Mouse (Mus musculus) adrenal gland, postnatal 36 days (tissue): ENCODE data around the gene Gabbr2. TPM values are rescaled to one million over a fixed set of nuclear protein-coding genes. Genes with fewer than 3 reads are reported as not detected.
A peak's percentile ranks its signal among the peaks of the same experiment; 100 is the strongest.

Experiments used
- DNase-seq, 2 experiments: peaks; one replicate each; pipeline ENCODE4 v3.0.0; 2021; ENCODE audit warnings: mixed read lengths in 1 of 2
- total RNA-seq, 2 experiments: library from RNA; stranded (reverse); gene quantifications; 2 replicates each; pipeline ENCODE4 v1.2.3; 2021

Gabbr2 gene
- total RNA-seq, 2 experiments from 2014 or later, result 0.20 TPM; not detected in 1

DNA sequence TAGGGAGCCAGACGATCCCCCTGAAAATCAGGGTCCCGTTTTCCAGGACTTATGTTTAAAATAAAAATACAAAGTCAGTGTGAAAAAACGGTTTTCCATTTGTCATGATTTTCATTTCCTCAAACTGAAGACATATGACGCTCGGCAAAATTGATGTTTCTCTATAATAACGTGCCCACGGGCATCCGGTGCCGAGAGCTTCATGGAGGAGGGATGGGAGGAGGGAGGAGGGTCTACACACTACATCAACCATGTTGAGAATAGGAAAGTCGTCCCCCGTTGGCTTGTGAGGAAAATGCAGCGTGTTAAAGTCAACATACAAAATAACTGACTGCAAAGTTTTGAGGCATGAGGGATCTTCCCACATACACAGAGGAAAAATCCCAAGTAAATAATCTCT, 75.7 kb downstream of the Gabbr2 start:
- DNase-seq, result no peak

DNA sequence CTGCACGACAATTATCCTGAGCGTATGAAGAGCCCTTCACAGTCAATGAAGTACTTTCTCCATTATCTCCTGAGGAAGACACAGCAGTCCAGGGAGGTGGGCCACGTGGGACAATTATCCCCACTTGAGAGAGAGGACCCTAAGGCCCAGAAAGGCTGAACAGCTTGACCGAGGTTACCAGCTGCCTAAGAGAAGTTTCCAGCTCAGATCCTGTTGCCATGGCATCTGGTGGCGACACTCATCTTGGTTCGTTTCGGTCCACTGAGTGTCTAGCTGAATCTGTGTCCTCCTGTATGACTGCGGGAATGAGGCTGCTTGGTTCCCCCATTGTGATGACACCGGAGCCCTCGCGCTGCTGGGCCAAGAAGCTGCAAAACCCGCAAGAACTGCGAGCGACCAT, 76.2 kb downstream of the Gabbr2 start:
- no peak for DNase-seq

DNA sequence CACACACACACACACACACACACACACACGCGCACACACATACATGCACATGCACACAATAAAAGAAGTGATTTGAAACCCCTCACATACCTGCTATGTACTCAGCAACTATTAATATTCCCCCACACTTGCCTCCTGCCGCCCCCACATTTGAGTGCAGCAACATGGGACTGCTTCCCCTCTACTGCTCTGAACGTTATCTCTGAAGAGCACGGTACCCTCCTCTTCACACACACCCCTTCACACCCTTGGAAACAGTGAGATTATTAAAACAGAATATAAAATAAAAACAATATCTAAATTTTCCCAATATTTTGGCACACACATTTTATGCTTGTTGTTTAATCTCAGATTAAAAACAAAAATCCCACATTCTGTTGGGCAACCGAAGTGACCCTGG, 77.1 kb downstream of the Gabbr2 start:
- DNase-seq, result no peak

DNA sequence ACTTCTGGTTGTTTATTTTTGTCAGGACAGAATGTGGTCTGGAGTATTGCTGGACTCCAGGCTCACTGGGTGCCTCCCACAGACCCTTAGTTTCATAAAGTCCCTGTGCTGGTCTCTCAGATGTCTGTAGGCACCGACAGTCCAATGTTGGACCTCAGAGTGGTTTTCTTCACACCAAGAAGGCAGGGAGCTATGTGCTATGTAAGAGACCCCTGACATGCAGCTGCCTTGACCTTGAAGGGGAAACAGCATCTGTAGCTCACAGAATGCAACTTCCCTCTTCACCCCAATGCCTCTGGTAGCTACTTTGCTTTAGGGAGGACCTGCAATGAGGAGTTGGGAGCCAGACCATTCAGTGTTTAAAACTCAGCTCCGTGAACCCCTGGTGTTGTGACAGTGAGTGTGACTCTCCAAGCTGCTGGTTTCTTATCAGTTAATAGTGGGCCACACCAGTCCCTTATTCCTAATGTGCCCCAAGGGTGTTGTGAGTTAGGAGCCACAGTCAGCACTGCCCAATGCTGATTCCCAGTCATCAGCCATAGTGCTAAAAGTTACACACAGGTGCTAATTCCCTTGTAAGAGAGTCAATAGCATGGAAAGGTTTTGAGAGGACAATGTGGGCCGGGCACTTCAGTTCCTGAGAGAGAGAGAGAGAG, 85.5 kb downstream of the Gabbr2 start:
- DNase-seq, result no peak

DNA sequence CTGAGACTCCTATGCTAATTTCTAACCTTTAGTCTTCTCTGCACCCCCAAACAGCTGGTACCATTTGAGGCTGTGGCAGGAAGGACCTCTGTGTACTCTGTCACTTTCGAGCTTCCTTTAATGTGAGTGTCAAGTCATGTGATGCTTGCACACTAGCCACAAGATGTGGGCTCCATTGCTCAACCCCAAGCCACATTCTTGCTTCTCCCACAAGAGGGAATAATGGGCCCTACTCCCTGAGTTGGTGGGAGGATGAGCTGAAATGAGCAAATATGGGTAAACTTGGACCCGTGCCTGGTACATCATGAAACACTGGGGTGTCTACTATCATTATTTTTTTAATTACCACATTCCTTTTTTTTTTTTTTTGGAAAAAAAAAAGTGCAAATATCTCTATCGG, 86.5 kb downstream of the Gabbr2 start:
- DNase-seq, result no peak

DNA sequence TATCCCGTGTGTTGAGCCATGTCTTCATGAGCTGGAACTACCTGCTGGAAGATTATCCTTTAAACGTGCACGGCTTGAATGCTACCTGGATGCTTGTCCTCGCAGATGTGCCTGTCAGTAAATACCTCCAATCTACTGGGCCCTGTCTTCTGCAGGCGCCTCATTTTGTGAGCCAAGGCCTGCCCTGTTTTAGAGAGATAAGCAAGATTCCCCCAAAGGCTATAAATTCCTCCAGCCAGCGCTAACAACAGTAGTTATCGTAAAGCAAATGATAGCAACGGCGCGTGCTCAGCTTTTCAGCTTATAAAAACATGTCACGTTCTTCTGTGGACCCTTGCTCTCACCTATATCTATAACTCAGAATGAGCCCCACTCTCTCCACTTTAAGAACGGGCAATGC, 87.5 kb downstream of the Gabbr2 start:
- no peak for DNase-seq

DNA sequence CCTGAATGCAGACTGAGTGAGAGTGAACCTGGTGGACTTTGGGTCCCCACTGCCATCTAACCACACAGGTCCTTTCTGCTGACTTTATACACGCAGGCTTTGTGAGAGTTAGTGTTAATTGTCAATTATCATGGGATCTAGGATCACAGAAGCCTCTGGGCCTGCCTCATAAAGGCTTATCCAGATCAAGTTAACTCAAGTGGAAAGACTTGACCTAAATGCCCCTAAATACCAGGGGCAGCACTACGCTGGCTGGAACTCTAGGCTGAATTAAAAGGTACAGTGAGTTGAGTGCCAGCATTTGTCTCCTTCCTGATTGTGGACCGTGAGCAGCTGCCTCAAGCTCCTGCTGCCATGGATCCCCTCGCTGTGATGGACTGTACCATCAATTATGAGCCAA, 93.1 kb downstream of the Gabbr2 start:
- DNase-seq, result no peak

DNA sequence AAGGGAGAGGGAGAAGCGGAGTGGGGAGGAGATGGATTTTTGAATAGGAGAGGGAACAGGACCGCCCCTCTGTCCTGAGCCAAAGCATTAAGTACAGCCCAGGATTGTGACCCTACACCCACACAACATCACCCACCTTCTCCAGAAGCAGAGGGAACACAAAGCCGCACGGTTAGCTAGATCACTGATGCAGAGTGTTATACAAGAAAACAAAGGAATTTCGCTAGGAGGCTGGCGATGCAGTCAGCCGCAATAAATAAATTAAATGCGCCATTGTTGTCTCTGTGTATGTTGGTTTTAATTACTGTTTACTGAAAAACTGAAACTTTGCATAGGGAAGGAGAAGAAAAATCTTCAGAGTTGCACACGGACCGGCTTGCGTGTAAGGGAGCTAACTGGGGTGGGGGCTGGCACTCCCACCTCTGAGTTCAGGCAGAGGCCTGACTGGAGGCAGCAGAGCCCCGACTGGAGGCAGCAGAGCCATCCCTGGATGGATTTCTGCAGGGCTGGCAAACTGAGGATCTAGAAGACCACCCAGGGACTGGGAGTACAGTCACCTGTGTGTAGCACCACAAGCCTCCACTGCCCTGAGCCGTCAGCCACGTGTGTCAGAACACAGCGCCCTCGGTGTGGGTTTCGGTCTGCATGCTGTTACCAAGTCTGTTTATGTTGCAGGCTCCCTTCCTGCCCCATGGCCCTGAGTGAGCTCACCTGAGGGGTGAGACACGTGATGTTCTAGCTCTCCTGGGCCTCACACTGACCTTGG, 93.9 kb downstream of the Gabbr2 start:
- no peak for DNase-seq

DNA sequence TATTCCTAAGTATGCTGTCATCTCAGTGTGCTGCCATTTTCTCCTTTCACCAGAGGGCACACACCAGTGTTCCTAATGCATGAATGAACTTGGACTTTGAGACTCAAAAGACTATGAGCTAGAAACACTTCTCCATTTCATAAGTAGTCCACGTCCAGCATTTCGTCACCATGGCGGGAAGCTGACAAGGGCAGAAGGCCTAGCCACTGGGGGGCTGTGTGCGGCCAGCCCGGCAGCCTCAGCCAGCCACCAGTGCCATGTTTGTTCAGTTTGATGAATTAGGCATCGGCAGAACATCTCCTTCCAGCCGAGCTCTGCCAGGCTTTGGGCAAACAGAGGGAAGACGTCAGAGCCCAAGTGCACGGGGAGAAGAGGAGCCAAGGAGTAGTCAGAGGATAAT, 97.5 kb downstream of the Gabbr2 start:
- DNase-seq, result no peak

DNA sequence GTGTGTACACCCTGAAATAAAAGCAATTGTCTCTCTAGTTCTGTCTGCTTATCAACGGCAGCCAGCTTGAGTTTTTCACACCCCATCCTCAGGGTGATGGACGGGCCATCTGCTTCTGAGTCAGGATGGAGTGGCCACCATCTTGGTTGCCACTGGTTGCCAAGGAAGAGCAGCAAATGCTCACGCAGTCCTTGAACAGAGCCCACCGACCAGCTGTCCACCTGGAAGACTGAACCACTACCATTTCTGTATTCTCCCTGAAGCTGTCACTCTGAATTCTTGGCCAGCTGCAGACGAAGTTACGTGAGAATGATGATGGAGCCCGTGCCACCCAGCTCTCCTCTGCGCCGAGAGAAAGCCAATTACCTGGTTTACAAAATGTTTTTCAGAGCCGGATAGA, 102.5 kb downstream of the Gabbr2 start:
- no peak for DNase-seq

DNA sequence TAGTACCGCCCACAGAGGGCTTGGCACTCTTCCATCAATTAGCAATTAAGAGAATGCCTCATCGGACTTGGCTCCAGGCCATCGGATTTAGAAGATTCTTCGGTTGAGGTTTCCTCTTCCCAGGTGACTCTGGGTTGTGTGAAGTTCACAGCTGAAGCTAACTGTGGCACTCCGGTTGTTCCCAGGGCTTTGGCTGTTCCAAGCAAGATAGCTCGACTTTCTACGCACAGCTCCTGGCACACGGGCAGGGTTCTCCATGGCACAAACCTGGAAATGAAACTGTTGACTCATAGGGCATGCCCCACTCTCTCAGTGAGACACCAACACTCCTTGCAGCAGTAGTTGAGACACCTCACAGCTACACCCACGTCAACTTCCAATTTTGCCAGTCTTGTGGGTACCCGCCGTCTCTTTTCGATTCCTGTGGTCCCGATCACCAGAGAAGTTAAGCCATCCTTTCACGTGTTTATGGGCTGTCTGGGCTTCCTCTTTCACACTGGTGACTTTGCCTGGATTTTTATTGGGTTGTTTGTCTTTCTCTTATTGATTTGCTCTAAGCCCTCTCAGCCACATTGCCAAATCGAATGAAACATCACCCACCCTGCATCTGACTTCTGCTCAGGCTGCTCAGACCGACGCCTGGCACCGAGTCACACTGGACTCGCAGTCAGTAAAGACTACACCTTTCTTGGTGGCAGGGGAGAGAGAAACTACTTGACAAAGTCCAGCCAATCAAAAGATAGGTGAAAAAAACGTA, 105.9 kb downstream of the Gabbr2 start:
- peak in 1 of 2 experiments; percentile 29 for DNase-seq

DNA sequence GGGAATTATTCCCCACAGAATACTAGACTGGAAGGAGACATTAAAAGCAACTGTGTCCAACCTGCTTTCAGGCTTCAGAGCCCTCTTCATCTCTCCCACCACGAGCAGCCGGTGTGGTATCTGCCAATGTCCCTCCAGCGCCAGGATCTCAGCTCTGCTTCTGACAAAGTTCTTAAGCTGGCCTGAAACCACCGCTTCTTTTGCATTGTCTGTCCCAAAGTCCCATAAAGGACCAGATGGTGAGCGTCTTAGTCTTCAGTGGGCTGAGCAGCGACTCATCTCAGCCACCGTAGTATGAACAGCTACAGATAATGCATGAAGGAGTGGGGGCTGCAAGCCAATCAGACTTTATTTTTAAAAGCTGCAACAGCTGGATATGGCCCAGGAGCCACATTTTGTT, 107.5 kb downstream of the Gabbr2 start:
- DNase-seq, result no peak

DNA sequence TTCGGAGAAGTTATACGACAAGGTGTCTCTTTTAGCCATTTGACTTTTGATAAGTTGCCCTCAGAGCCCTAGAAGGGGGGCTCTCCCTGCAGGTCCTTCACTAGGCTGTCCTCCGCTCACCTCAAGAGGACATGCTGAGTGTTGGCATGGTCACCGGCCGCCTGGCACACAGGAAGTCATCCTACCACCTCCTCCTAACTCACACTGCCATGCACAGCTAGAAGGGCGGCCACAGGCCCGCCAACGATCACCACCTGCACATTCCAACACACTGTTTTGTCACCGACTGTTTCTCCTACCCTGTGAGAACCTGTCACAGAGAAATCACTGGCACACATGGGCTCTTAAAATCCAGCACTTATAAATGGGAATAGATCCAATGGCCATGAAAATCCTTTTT, 108.1 kb downstream of the Gabbr2 start:
- no peak for DNase-seq

DNA sequence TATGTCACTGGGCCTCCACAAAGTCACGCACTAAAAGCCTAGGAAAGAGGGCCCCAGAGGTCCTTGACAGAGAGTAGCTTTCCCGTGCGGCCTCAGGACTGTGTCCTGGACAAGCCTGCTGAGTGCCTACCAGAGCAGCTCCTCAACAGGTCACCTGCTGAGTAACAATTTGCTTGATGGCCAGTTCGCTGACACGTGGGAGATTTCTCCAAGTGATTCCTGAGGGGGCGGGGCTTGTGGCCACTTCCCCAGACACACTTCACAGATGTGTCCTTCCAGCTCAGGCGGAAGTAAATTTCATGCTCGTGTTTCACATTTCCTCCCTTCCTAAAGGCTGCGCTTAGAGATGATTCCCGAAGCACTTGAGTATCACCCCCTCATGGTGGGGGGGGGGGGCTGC, 108.6 kb downstream of the Gabbr2 start:
- no peak for DNase-seq

DNA sequence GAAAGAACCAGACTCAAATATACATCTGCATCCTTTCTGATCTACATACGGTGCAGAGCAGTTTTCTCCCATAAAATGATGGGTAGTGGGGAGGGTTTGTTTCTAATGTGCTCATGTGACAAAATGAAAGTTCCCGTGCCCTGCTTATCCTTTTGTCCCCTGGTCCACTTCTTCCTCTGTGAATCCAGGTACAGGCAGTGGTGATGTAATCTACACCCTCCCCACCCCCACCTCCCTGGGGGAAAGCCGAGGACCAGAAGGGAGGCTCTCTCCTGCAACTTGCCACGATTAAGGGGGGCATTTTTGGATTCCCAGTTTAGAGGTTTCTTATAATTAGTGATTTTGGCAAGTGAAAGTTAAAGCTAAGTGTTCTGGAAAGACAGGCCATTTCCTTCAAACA, 110.4 kb downstream of the Gabbr2 start:
- no peak for DNase-seq

DNA sequence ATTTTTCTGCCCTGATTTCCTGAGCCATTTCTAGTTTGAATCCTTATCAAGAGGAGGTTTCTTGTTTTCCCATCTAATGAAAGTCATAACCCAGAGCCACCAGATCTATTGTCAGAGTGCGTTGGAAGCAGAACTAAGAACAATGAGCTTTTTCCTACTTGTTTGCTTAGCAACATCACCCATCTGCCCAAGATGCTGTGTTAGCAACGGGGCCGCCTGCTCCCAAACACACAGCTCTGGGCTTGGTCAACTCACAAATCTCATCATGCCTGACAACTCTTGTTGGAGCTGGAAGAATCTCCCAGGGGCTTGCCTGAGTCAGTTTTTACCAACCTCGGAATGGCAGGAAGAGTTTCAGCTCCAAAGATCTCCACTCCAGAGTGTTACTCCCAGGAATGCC, 111.7 kb downstream of the Gabbr2 start:
- DNase-seq, result no peak

DNA sequence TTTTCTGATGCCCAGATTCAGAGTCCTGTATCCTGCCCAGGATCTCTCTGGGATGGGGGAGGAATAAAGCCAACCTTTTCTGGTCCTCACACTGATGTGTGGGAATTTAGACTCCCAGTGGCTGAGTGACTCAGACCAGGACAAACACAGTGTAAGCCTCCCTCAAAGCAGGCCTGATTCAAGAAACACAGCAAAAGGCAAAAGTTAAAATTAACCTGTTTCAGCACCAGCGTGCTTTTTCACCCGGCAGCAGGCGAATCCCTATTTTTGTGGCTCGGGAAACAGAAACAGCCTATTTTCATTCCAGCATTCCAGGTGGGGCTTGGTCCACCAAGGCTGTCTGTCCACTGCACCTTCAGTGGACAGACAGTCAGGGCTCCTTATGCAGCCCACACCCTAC, 118.9 kb downstream of the Gabbr2 start:
- no peak for DNase-seq

DNA sequence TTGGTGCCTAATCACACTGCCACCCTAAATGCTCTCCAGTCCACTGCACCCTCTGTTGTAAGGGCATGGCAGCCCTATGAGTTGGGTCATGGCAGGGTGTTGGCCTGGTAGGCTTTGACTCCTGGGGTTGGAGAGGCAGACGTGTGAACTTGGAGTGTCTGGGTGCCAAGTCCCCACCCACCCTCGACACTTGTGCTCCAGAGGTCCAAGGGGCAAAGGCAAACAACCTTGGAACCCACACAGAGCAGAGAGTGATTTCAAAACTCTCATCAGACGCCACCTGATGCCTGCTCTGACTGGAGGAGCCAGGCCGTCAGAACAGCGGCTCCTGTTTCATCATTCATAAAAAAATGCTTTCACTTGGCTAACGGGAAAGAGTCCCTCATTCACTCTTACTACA, 121.5 kb downstream of the Gabbr2 start:
- DNase-seq, result peak; percentile 15 to 53

DNA sequence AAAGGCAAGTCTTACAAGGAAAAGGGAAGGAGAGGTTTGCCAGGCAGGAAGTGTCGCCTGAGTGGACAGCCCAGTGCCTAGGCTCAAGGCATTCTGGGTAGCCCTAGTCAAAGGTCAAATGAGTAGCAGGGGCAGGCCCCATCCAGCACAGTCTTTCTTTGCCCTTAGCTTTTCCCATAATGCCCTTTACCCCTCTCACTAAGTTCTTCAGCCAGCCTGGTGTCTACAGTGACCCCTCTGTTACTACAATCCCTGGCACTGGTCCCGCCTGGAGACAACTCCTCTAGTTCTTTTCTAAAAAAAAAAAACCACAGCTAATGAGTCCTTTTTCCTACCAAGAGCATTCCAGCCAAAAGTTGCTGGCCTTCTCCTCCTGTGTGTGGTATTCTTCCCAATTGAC, 122.3 kb downstream of the Gabbr2 start:
- peak in 1 of 2 experiments; percentile 22 for DNase-seq

DNA sequence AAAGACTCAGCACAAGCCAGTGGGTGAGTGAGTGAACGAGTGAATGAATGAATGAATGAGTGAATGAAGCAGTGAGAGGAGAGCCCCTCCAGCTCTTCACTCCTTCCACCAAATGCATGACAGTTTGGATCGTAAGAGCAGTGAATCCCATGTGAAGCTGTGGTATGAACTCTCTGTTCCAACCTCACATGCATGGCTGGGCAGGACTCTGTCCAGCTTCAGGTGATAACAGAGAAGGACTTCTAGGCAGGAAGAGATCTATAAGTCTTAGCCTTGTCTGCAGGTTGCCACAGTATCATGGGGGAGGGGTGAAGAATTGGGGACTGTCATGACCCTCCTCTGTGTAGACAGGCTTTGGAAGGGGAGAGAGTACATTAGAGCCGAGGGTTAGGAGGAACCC, 122.8 kb downstream of the Gabbr2 start:
- no peak for DNase-seq

DNA sequence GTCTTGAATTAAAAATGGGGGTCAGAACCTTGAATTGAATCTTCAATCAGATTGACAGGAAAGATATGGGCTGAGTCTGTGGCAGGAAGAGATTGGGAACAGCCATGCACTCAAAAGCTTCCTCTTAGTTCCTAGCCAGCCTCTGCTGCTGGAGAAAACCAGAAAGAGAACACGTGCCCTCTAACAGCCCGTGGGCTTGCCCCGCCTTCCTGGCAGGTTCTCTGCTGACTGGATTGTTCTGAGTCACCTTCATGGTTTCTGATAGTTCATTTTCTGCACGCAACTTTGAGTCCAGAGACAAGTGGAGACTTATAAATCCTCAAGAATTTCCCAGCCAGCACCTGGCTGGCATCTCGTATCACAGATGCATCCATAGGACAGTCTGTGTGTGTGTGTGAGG, 123.5 kb downstream of the Gabbr2 start:
- DNase-seq, result peak in 1 of 2 experiments; percentile 25

DNA sequence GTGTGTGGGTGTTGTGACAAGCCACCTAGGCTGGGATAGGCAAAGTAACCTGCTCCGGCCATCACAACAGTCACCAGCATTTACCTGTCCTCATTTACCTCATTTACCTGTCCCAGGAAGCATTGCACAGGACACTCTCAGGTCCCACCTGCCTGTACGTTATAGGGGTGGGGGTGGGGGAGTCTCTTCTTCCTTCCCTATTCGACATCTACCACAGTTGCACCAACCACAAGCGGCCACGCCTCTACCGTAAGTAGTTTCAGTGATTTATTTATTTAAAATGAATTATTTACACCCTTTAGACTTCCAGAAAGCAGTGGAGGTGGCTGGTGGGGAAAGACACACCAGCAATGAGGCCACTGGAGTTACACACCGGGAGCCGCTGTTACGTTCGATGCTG, 123.9 kb downstream of the Gabbr2 start:
- DNase-seq, result no peak

DNA sequence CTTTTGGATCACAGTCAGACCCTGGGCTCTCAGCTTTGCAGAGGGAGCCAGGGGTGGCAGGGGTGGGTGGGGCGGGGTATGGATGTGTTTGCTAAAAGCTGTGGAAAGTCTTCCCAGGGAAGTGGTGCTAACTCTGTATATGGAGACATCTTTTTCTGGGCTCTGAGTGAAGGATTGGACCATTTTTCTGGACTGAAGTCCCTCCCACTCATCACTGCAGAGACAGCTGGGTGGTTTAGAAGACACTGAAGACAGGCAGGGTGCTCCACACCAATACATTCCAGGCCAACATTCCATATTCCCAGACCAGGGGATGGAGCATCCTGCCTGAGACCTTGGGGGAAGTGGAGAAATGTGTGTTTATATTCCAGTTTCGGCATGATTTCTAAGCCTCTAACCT, 125.6 kb downstream of the Gabbr2 start:
- no peak for DNase-seq
